Mouse (Mus musculus): ENCODE data around the gene Tep1.

GRCm38 (mm10) chr14:50824219-50824618, 46.1 kb downstream of the Tep1 start:
- no peak for TF ChIP-seq POLR2A (IDR thresholded peaks at IDR 0.05; ENCODE audit: low read depth, low read length)
- TF ChIP-seq CTCF (IDR thresholded peaks at IDR 0.05; ENCODE audit: extremely low read depth, insufficient read depth, insufficient read length, insufficient replicate concordance) = no peak
